Comparison of ENCODE assay signal across 16 mouse cellular contexts in the genomic region with DNA sequence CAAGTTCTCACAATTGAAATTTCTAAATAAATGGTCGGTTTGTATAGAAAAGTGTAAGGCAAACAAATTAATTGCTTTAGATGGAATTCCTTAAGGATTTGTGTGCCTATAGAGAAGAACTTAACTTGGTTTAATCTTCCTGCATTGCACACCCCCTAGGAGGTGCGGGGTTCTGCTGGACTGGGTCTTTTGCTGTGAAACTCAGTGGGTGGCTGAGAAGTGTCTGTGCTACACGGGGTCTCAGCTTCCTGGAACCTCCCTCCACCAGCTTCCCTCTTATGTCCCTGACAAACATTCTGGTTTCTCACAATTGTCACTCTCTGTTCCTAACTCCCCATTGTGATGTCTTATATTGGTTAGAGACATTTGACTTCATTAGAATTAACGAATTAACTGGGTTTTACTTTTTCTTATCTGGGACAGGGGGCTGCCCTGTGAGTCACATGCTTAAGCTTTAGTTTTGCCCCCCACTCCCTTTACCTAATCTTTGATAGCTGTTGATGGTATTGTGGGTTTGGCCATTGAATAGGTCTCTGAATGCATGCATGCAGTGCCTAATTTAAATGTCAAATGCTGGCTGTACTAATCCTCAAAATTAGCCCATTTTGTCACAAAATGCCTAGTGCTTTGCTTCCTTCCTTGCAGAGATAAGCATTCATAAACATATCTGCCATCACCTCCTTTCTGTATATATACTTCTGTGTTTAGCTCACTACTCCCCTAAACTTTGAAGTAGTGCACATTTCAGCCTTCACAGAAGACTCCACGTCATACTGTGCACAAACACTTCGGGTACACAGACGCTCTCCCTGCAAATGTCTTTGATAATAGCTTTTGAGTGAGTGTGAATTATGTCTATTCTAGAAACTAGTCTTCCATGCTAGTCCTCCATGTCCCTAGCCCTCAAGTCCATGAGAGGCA. TPM values are rescaled to one million over a fixed set of nuclear protein-coding genes. Genes with fewer than 3 reads are reported as not detected.
DNase-seq lines count a peak whose midpoint lies in the region; ATAC-seq and TF ChIP-seq lines count a peak whose summit lies in the region.
"Had no signal": no experiment of that assay in that cellular context is flagged by ENCODE, and none has a peak within 500 bp of the region (broad histone marks: within the 10 kb centered on the region; RNA-seq: fewer than 3 reads in every experiment).

No protein-coding gene starts in this region.

- peak overlapping the region; percentile 60 for H3K27ac ChIP-seq in lung, embryonic 14.5 days (ENCODE audit: low read depth)
- H3K27ac ChIP-seq in forebrain, embryonic 16.5 days (ENCODE audit: low read length) = no peak overlapping the region
- H3K27ac ChIP-seq: hindbrain, embryonic 12.5 days; layer of hippocampus, adult 2 months; limb, embryonic 13.5 days; liver, embryonic 13.5 days; midbrain, embryonic 13.5 days; stomach, embryonic 15.5 days had no signal

- 19% methylated on average over 7 of the region's 7 CpGs for WGBS in lung, embryonic 14.5 days
- WGBS in forebrain, embryonic 16.5 days = 9% methylated on average over 7 of the region's 7 CpGs

- DNase-seq in heart, adult 11 months = peak; percentile 48
- no peak for DNase-seq in heart, adult 8-10 months (ENCODE audit: low spot score)
- peak; percentile 94 for DNase-seq in lung, embryonic 14.5 days
- no peak for DNase-seq in lung, postnatal 25 days (ENCODE audit: low spot score)
- peak; percentile 52 for DNase-seq in T-cell, adult 2 months (ENCODE audit: low spot score)
- no peak for DNase-seq in B cell, adult 2 months
- DNase-seq: cerebellum, adult 8-10 months; layer of hippocampus, postnatal 36 days; liver, embryonic 13.5 days; right cerebral cortex, postnatal 14 days had no signal

- H3K36me3 ChIP-seq in lung, embryonic 14.5 days (ENCODE audit: insufficient read depth) = no peaks in the 10 kb centered on the region
- no peaks in the 10 kb centered on the region for H3K36me3 ChIP-seq in forebrain, embryonic 16.5 days (ENCODE audit: control insufficient read depth, insufficient read depth)
- H3K36me3 ChIP-seq: hindbrain, embryonic 12.5 days; limb, embryonic 13.5 days; liver, embryonic 13.5 days; midbrain, embryonic 13.5 days; stomach, embryonic 15.5 days had no signal

- no peak overlapping the region for H3K9ac ChIP-seq in lung, embryonic 14.5 days
- no peak overlapping the region for H3K9ac ChIP-seq in forebrain, embryonic 16.5 days (replicated peaks; ENCODE audit: low read depth, low read length)
- H3K9ac ChIP-seq: hindbrain, embryonic 12.5 days; limb, embryonic 13.5 days; liver, embryonic 13.5 days; midbrain, embryonic 13.5 days; stomach, embryonic 15.5 days had no signal

- no peaks in the 10 kb centered on the region for H3K9me3 ChIP-seq in lung, embryonic 14.5 days (ENCODE audit: low read depth, low read length)
- H3K9me3 ChIP-seq in forebrain, embryonic 16.5 days (ENCODE audit: control insufficient read depth, low read length) = no peaks in the 10 kb centered on the region
- H3K9me3 ChIP-seq: hindbrain, embryonic 12.5 days; liver, embryonic 13.5 days; midbrain, embryonic 13.5 days; stomach, embryonic 15.5 days had no signal

- no peaks in the 10 kb centered on the region for H3K27me3 ChIP-seq in lung, embryonic 14.5 days (ENCODE audit: insufficient read depth, low read length)
- no peaks in the 10 kb centered on the region for H3K27me3 ChIP-seq in forebrain, embryonic 16.5 days (replicated peaks; ENCODE audit: control insufficient read depth, insufficient read depth, low read length)
- H3K27me3 ChIP-seq: hindbrain, embryonic 12.5 days; stomach, embryonic 15.5 days had no signal

- peaks cover 16% of the 10 kb centered on the region for H3K4me1 ChIP-seq in lung, embryonic 14.5 days (ENCODE audit: insufficient read depth)
- peaks cover 11% of the 10 kb centered on the region for H3K4me1 ChIP-seq in forebrain, embryonic 16.5 days (replicated peaks; ENCODE audit: control insufficient read depth, insufficient read depth, low read length)
- H3K4me1 ChIP-seq: hindbrain, embryonic 12.5 days; liver, embryonic 13.5 days; stomach, embryonic 15.5 days had no signal

- no peak for TF ChIP-seq CTCF in lung, embryonic 14.5 days (IDR thresholded peaks at IDR 0.05; ENCODE audit: low read depth)

- peak; percentile 92 for ATAC-seq in lung, embryonic 14.5 days (ENCODE audit: insufficient read depth)
- 0 out of 2 replicates have a peak, but pooled peaks have one; percentile 30 for ATAC-seq in forebrain, embryonic 16.5 days

- H3K4me3 ChIP-seq in lung, embryonic 14.5 days (ENCODE audit: low read depth, low read length) = no peak overlapping the region
- H3K4me3 ChIP-seq in forebrain, embryonic 16.5 days (replicated peaks; ENCODE audit: low read length) = no peak overlapping the region
- H3K4me3 ChIP-seq: hindbrain, embryonic 12.5 days; layer of hippocampus, adult 2 months; limb, embryonic 13.5 days; liver, embryonic 13.5 days; midbrain, embryonic 13.5 days; stomach, embryonic 15.5 days had no signal

- peak overlapping the region; percentile 15; the same call in 1 of the 2 replicates for H3K4me2 ChIP-seq in lung, embryonic 14.5 days
- H3K4me2 ChIP-seq in forebrain, embryonic 16.5 days (ENCODE audit: low read length) = no peak overlapping the region
- H3K4me2 ChIP-seq: hindbrain, embryonic 12.5 days; limb, embryonic 13.5 days; liver, embryonic 13.5 days; midbrain, embryonic 13.5 days; stomach, embryonic 15.5 days had no signal

RNA-seq across cellular contexts. Expression of gene Otud1, which starts 7.3 kb away (rescaled TPM):
- total RNA-seq in heart, adult 8-10 months (2022) = 10 to 100 TPM; 12.5 to 30.7 (median 21.5) TPM
- polyA plus RNA-seq in lung, embryonic 14.5 days (2014; fragmentation: Nextera tagmentation; extraction: Ambion mirVana) = 8.9 and 9.5 TPM in 2 replicates
- polyA plus RNA-seq in forebrain, embryonic 16.5 days (2015; fragmentation: Nextera tagmentation; extraction: Ambion mirVana) = 1.6 and 2.1 TPM in 2 replicates

Comparison
In these comparisons a context has a peak if more than half of its experiments do, and no peak if none do; other contexts are left out.
1. DNase-seq: peak in heart, adult 11 months (single experiment), lung, embryonic 14.5 days (single experiment) and T-cell, adult 2 months (single experiment); none in heart, adult 8-10 months (single experiment), lung, postnatal 25 days (single experiment) and B cell, adult 2 months (0 of 2).